Mouse (Mus musculus) MEL (cell line): Measurements from ENCODE around the gene 6030452D12Rik. TPM values are rescaled to one million over a fixed set of nuclear protein-coding genes. Genes with fewer than 3 reads are reported as not detected.

ENCODE experiments used
- DNase-seq: peaks from one replicate; pipeline ENCODE4 v3.0.0; 2011; ENCODE audit warnings: low read depth, low spot score
- H3K27ac ChIP-seq: 2 replicates; pipeline ENCODE4 v1.5.1; 2012; ENCODE audit warnings: low read depth, mild to moderate bottlenecking, control low read depth, low read length, moderate library complexity; ENCODE audit not compliant: control insufficient read depth
- H3K27me3 ChIP-seq, 2 experiments: fragments of 150-350 bp in 1 of 2; sonication (generic) in 1 of 2; 2 replicates each; pipeline ENCODE4 v1.6.1; 2012; ENCODE audit warnings: low read length in 2 of 2, mild to moderate bottlenecking in 2 of 2, improper control_type of control experiment in 1 of 2, moderate library complexity in 1 of 2; ENCODE audit not compliant: insufficient read depth in 2 of 2, control insufficient read depth in 1 of 2
- H3K36me3 ChIP-seq, 2 experiments: 2 replicates each; pipeline ENCODE4 v1.6.1; 2012 to 2014; ENCODE audit warnings: low read length in 2 of 2, improper control_type of control experiment in 1 of 2, inconsistent platforms in 1 of 2, mild to moderate bottlenecking in 1 of 2; ENCODE audit not compliant: insufficient read depth in 2 of 2, control insufficient read depth in 1 of 2
- H3K4me1 ChIP-seq, 2 experiments: fragments of 150-350 bp in 1 of 2; sonication (generic) in 1 of 2; 2 replicates each; pipeline ENCODE4 v1.6.1; 2012; ENCODE audit warnings: low read length in 2 of 2, improper control_type of control experiment in 1 of 2, mild to moderate bottlenecking in 1 of 2; ENCODE audit not compliant: insufficient read depth in 2 of 2, control insufficient read depth in 1 of 2
- H3K4me3 ChIP-seq, 2 experiments: fragments of 150-350 bp in 1 of 2; sonication (generic) in 1 of 2; 2 replicates each; pipeline ENCODE4 v1.5.1; 2012; ENCODE audit warnings: low read depth in 2 of 2, low read length in 2 of 2, mild to moderate bottlenecking in 2 of 2, moderate library complexity in 2 of 2, control low read depth in 1 of 2, improper control_type of control experiment in 1 of 2; ENCODE audit not compliant: control insufficient read depth in 1 of 2, insufficient read depth in 1 of 2
- H3K79me2 ChIP-seq: 2 replicates; pipeline ENCODE4 v1.6.1; 2012; ENCODE audit warnings: mild to moderate bottlenecking, low read length, moderate library complexity; ENCODE audit not compliant: control insufficient read depth, poor library complexity, insufficient read depth
- H3K9ac ChIP-seq: 2 replicates; pipeline ENCODE4 v1.6.1; 2012; ENCODE audit warnings: low read depth, mild to moderate bottlenecking, control low read depth, low read length, moderate library complexity; ENCODE audit not compliant: control insufficient read depth, poor library complexity, severe bottlenecking
- H3K9me3 ChIP-seq: fragments of 150-350 bp; sonication (generic); replicated peaks from 2 replicates; pipeline ENCODE4 v1.6.1; 2012; ENCODE audit warnings: mild to moderate bottlenecking, low read length, improper control_type of control experiment, moderate library complexity; ENCODE audit not compliant: insufficient read depth
- BHLHE40 ChIP-seq: IDR thresholded peaks from 2 replicates; pipeline ENCODE4 v1.6.1; 2012; ENCODE audit warnings: low read depth, mild to moderate bottlenecking, inconsistent platforms, low read length, improper control_type of control experiment, borderline replicate concordance
- CTCF ChIP-seq, 3 experiments: IDR thresholded peaks in 2 of 3; conservative IDR thresholded peaks in 1 of 3; 2 replicates each; pipeline ENCODE4 v1.5.1; 2011 to 2012; ENCODE audit warnings: low read length in 3 of 3, low read depth in 2 of 3, mild to moderate bottlenecking in 2 of 3, improper control_type of control experiment in 1 of 3, inconsistent platforms in 1 of 3, mixed read lengths in 1 of 3, moderate library complexity in 1 of 3; ENCODE audit not compliant: control insufficient read depth in 1 of 3, insufficient read depth in 1 of 3, poor library complexity in 1 of 3, severe bottlenecking in 1 of 3
- EP300 ChIP-seq, 2 experiments: IDR thresholded peaks; 2 replicates each; pipeline ENCODE4 v1.6.1; 2011; ENCODE audit warnings: improper control_type of control experiment in 2 of 2, low read length in 2 of 2, low read depth in 1 of 2, mild to moderate bottlenecking in 1 of 2
- JUND ChIP-seq: IDR thresholded peaks from 2 replicates; pipeline ENCODE4 v1.6.1; 2011; ENCODE audit warnings: low read depth, mild to moderate bottlenecking, improper control_type of control experiment, low read length
- KAT2A ChIP-seq: conservative IDR thresholded peaks from 2 replicates; pipeline ENCODE4 v1.6.1; 2012; ENCODE audit warnings: low read depth, low read length, improper control_type of control experiment, inconsistent platforms
- MAFK ChIP-seq: IDR thresholded peaks from 2 replicates; pipeline ENCODE4 v1.6.1; 2011; ENCODE audit warnings: low read depth, mild to moderate bottlenecking, low read length, improper control_type of control experiment, borderline replicate concordance
- MAZ ChIP-seq: IDR thresholded peaks from 2 replicates; pipeline ENCODE4 v1.6.1; 2012; ENCODE audit warnings: low read depth, mild to moderate bottlenecking, inconsistent platforms, low read length, improper control_type of control experiment
- MEF2A ChIP-seq: IDR thresholded peaks from 2 replicates; pipeline ENCODE4 v1.6.1; 2014; ENCODE audit warnings: low read depth, mild to moderate bottlenecking, inconsistent platforms, low read length, improper control_type of control experiment; ENCODE audit not compliant: poor library complexity, insufficient replicate concordance, severe bottlenecking; ENCODE audit errors: extremely low read depth
- MYC ChIP-seq: IDR thresholded peaks from 2 replicates; pipeline ENCODE4 v1.6.1; 2011; ENCODE audit warnings: low read depth, mild to moderate bottlenecking, low read length, improper control_type of control experiment, moderate library complexity
- NRF1 ChIP-seq: IDR thresholded peaks from 2 replicates; pipeline ENCODE4 v1.6.1; 2014; ENCODE audit warnings: low read depth, mild to moderate bottlenecking, inconsistent platforms, low read length, improper control_type of control experiment, moderate library complexity; ENCODE audit not compliant: poor library complexity, insufficient read depth, severe bottlenecking
- RAD21 ChIP-seq: IDR thresholded peaks from 2 replicates; pipeline ENCODE4 v1.6.1; 2011; ENCODE audit warnings: mild to moderate bottlenecking, low read depth, low read length, improper control_type of control experiment
- SMC3 ChIP-seq: IDR thresholded peaks from 2 replicates; pipeline ENCODE4 v1.6.1; 2011; ENCODE audit warnings: low read depth, low read length, improper control_type of control experiment
- TAL1 ChIP-seq: IDR thresholded peaks from 2 replicates; pipeline ENCODE4 v1.6.1; 2012; ENCODE audit warnings: mild to moderate bottlenecking, inconsistent platforms, low read length, moderate library complexity, mixed read lengths
- USF1 ChIP-seq: IDR thresholded peaks from 2 replicates; pipeline ENCODE4 v1.6.1; 2014; ENCODE audit warnings: low read depth, mild to moderate bottlenecking, inconsistent platforms, low read length, improper control_type of control experiment, moderate library complexity
- USF2 ChIP-seq, 2 experiments: IDR thresholded peaks; 2 replicates each; pipeline ENCODE4 v1.6.1; 2011 to 2012; ENCODE audit warnings: improper control_type of control experiment in 2 of 2, low read length in 2 of 2, borderline replicate concordance in 1 of 2, inconsistent platforms in 1 of 2, low read depth in 1 of 2, mild to moderate bottlenecking in 1 of 2; ENCODE audit not compliant: insufficient read depth in 1 of 2
- ZC3H11A ChIP-seq: IDR thresholded peaks from 2 replicates; pipeline ENCODE4 v1.6.1; 2012; ENCODE audit warnings: low read depth, mild to moderate bottlenecking, inconsistent platforms, low read length, improper control_type of control experiment
- ZKSCAN1 ChIP-seq: IDR thresholded peaks from 2 replicates; pipeline ENCODE4 v1.6.1; 2012; ENCODE audit warnings: low read depth, mild to moderate bottlenecking, inconsistent platforms, low read length, improper control_type of control experiment, moderate library complexity
- polyA plus RNA-seq, 2 experiments: library from polyadenylated mRNA; stranded (reverse) in 1 of 2; unstranded in 1 of 2; fragments of >175 nt in 1 of 2; fragments of >200 nt in 1 of 2; gene quantifications; 2 replicates each; pipeline versions ENCODE4 v1.2.1 to v1.2.4; 2012; ENCODE audit warnings: low replicate concordance in 2 of 2, low read depth in 1 of 2; ENCODE audit not compliant: insufficient read length in 2 of 2, insufficient read depth in 1 of 2, missing spikeins in 1 of 2
- total RNA-seq: library from RNA; depleted of rRNA; stranded (reverse); fragments of 300-350 nt; gene quantifications from 2 replicates; pipeline ENCODE4 v1.2.3, GENCODE M21; 2012

6030452D12Rik gene
- total and polyA plus RNA-seq, 3 experiments: not detected

DNA sequence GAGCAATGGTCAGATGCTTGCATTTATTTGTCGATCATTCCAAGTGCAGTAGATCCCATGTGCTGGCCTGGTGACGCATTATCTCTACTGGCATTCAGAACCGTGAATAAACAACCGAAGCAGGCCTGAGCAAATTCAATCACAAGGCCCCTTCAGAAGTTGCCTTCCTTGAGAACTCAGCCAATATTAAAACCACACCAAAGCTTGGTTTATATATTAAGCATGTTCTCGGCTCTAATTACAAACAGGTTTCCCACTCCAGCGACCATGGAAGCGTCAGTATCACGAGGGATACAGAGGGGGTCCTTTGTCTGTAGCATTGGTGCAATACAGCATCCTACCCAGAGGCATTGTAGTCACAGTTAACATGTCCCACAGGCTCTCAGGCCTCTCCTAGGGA, 42.7 kb downstream of the 6030452D12Rik start:
- TF ChIP-seq ZKSCAN1 (no peak), NRF1 (no peak), MAZ (no peak), USF2 (IDR thresholded peaks at IDR 0.05; ENCODE audit: borderline replicate concordance in 1 of 2, insufficient read depth in 1 of 2, low read depth in 1 of 2, low read length in 2 of 2) (no peak), ZC3H11A (no peak)
- no peaks in the 10 kb centered on the region for H3K9me3 ChIP-seq
- H3K36me3 ChIP-seq: no peaks in the 10 kb centered on the region
- H3K4me1 ChIP-seq: no peaks in the 10 kb centered on the region
- H3K79me2 ChIP-seq: no peaks in the 10 kb centered on the region
- no peak overlapping the region for H3K4me3 ChIP-seq
- H3K27ac ChIP-seq: no peak overlapping the region
- H3K27me3 ChIP-seq: no peaks in the 10 kb centered on the region
- H3K9ac ChIP-seq: no peak overlapping the region
- no peak for DNase-seq

GRCm38 (mm10) chr8:106545149-106545548, 44.8 kb downstream of the 6030452D12Rik start:
- no peak overlapping the region for H3K27ac ChIP-seq
- no peaks in the 10 kb centered on the region for H3K36me3 ChIP-seq
- no peak overlapping the region for H3K4me3 ChIP-seq
- no peaks in the 10 kb centered on the region for H3K79me2 ChIP-seq
- no peaks in the 10 kb centered on the region for H3K9me3 ChIP-seq
- no peak overlapping the region for H3K9ac ChIP-seq
- H3K27me3 ChIP-seq: no peaks in the 10 kb centered on the region
- peak; percentile 22 for DNase-seq
- H3K4me1 ChIP-seq: no peaks in the 10 kb centered on the region
- TF ChIP-seq RAD21 (peak; percentile 44), MAFK (no peak), NRF1 (no peak), ZC3H11A (peak; percentile 31; the same call in 1 of the 2 replicates), BHLHE40 (no peak), SMC3 (peak; percentile 66), JUND (no peak), MYC (no peak), USF1 (no peak), TAL1 (no peak), EP300 (IDR thresholded peaks at IDR 0.05; ENCODE audit: low read depth in 1 of 2, low read length in 2 of 2) (no peak), MEF2A (no peak), CTCF (IDR thresholded peaks at IDR 0.05 in 2 of 3, conservative IDR thresholded peaks at IDR 0.05 in 1 of 3; ENCODE audit: control insufficient read depth in 1 of 3, insufficient read depth in 1 of 3, low read depth in 2 of 3, low read length in 3 of 3, poor library complexity in 1 of 3, severe bottlenecking in 1 of 3) (peak; percentile 27 to 63 (median 46); a peak in 5 of 6 replicates), KAT2A (no peak)
- TF ChIP-seq, all 39 proteins: peak for 4
